Comparison of ENCODE assay signal across 8 mouse cellular contexts in the genomic region with DNA sequence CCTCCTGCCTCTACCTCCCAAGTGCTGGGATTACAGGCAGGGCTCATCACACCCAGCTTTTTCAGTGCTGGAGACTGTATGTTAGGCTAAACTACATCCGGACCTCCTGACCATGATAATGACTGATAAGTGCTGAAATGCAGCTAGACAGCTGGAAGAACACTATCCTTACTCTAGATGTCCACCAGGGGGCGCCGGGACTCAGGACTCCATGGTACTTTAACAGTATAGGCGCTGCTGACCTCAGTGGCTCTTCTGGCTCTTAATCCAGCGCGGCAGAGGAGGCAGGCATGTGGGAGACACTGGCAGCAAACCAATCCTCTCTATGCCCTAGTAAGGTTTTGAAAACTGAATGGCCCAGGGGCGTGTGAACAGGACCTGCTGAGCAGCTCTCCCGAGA. TPM values are rescaled to one million over a fixed set of nuclear protein-coding genes. Genes with fewer than 3 reads are reported as not detected.
DNase-seq lines count a peak whose midpoint lies in the region; ATAC-seq lines count a peak whose summit lies in the region.

No protein-coding gene starts in this region.

- no peak overlapping the region for H3K4me3 ChIP-seq in intestine, embryonic 16.5 days (ENCODE audit: low read length)
- no peak overlapping the region for H3K4me3 ChIP-seq in midbrain, embryonic 10.5 days

- no peaks in the 10 kb centered on the region for H3K9me3 ChIP-seq in intestine, embryonic 16.5 days (ENCODE audit: control insufficient read depth, low read length)
- H3K9me3 ChIP-seq in midbrain, embryonic 10.5 days (replicated peaks) = no peaks in the 10 kb centered on the region

- 9% methylated on average over 8 of the region's 8 CpGs for WGBS in intestine, embryonic 16.5 days
- WGBS in midbrain, embryonic 10.5 days = 16% methylated on average over 8 of the region's 8 CpGs

- H3K27me3 ChIP-seq in intestine, embryonic 16.5 days (replicated peaks; ENCODE audit: control insufficient read depth, insufficient read depth, low read length) = no peaks in the 10 kb centered on the region
- no peaks in the 10 kb centered on the region for H3K27me3 ChIP-seq in midbrain, embryonic 10.5 days (ENCODE audit: low read depth, poor library complexity, severe bottlenecking)

- H3K27ac ChIP-seq in intestine, embryonic 16.5 days (ENCODE audit: low read length) = no peak overlapping the region
- H3K27ac ChIP-seq in midbrain, embryonic 10.5 days (replicated peaks) = 0 out of 2 replicates have a peak overlapping the region, but pooled peaks have one; percentile 38

- DNase-seq in adrenal gland, adult 18-20 months (ENCODE audit: low spot score in 2 of 2) = peak; percentile 77 to 85
- DNase-seq in embryo, embryonic 10 days (ENCODE audit: low spot score) = peak; percentile 94
- DNase-seq in gastrocnemius, postnatal 25 days = peak; percentile 46
- DNase-seq in left cerebral cortex, postnatal 36 days (ENCODE audit: low spot score in 2 of 2) = peak; percentile 68 to 73
- DNase-seq in midbrain, embryonic 10.5 days (ENCODE audit: low spot score) = peak; percentile 86
- peak; percentile 60 for DNase-seq in right cerebral cortex, postnatal 25 days
- peak; percentile 66 for DNase-seq in yolk sac, embryonic 10.5 days (ENCODE audit: low spot score)

- H3K36me3 ChIP-seq in intestine, embryonic 16.5 days (ENCODE audit: control insufficient read depth, insufficient read depth, low read length) = no peaks in the 10 kb centered on the region
- H3K36me3 ChIP-seq in midbrain, embryonic 10.5 days = no peaks in the 10 kb centered on the region

- H3K9ac ChIP-seq in intestine, embryonic 16.5 days (ENCODE audit: low read depth, low read length) = no peak overlapping the region

- peak; percentile 61 for ATAC-seq in intestine, embryonic 16.5 days

- H3K4me2 ChIP-seq in intestine, embryonic 16.5 days (ENCODE audit: low read depth, low read length) = no peak overlapping the region

- no peaks in the 10 kb centered on the region for H3K4me1 ChIP-seq in intestine, embryonic 16.5 days (ENCODE audit: control insufficient read depth, insufficient read depth, low read length)
- H3K4me1 ChIP-seq in midbrain, embryonic 10.5 days = peaks cover 20% of the 10 kb centered on the region

- intact Hi-C loops in left cerebral cortex, postnatal 36 days (cut with DNase I) = loop anchor here (1.0 kb wide), 1 partner anchor 51 kb away; no protein-coding TSS in a partner anchor

RNA-seq across cellular contexts. Expression of gene Tnk2, which starts 5.2 kb away (rescaled TPM):
- total RNA-seq in adrenal gland, adult 18-20 months (2021) = 10 to 100 TPM; 29.9 to 33.1 TPM
- total RNA-seq in gastrocnemius, postnatal 25 days (2021) = 10 to 100 TPM; 35.7 to 41.4 TPM
- polyA plus RNA-seq in intestine, embryonic 16.5 days (2015; fragmentation: Nextera tagmentation; extraction: Ambion mirVana) = 7.5 and 7.7 TPM in 2 replicates
- total RNA-seq in left cerebral cortex, postnatal 36 days (2021) = 100 to 1,000 TPM; 197 to 205 TPM
- 8.4 and 9.8 TPM in 2 replicates for polyA plus RNA-seq in midbrain, embryonic 10.5 days (2016; fragmentation: Nextera tagmentation; extraction: Ambion mirVana)

RNA-seq across cellular contexts. Expression of gene Tfrc, which starts 29.8 kb away (rescaled TPM):
- 10 to 100 TPM; 19.8 to 34.3 TPM for total RNA-seq in adrenal gland, adult 18-20 months (2021)
- 100 to 1,000 TPM; 192 to 211 TPM for total RNA-seq in gastrocnemius, postnatal 25 days (2021)
- 56.4 and 64.9 TPM in 2 replicates for polyA plus RNA-seq in intestine, embryonic 16.5 days (2015; fragmentation: Nextera tagmentation; extraction: Ambion mirVana)
- 10 to 100 TPM; 78.8 to 81.9 TPM for total RNA-seq in left cerebral cortex, postnatal 36 days (2021)
- polyA plus RNA-seq in midbrain, embryonic 10.5 days (2016; fragmentation: Nextera tagmentation; extraction: Ambion mirVana) = 68.7 and 71.9 TPM in 2 replicates

Comparison
In these comparisons a context has a peak if more than half of its experiments do, and no peak if none do; other contexts are left out.
1. RNA of gene Tnk2, which starts 5.2 kb away (total RNA-seq): 197 to 205 TPM in left cerebral cortex, postnatal 36 days; 35.7 to 41.4 TPM in gastrocnemius, postnatal 25 days and 29.9 to 33.1 TPM in adrenal gland, adult 18-20 months; every median in the first group is over 4 times any median in the second.
2. Peak in every context shown above with its lines, with median percentiles within 50 percentile points of each other: DNase-seq.